Mouse (Mus musculus): ENCODE measurements at regions not wholly inside any gene's neighbourhood (a gene's known extent, or its start where the extent isn't known, plus 50 kb on each side); places are given as distances from the start of the nearest gene placed in this dataset.

DNA sequence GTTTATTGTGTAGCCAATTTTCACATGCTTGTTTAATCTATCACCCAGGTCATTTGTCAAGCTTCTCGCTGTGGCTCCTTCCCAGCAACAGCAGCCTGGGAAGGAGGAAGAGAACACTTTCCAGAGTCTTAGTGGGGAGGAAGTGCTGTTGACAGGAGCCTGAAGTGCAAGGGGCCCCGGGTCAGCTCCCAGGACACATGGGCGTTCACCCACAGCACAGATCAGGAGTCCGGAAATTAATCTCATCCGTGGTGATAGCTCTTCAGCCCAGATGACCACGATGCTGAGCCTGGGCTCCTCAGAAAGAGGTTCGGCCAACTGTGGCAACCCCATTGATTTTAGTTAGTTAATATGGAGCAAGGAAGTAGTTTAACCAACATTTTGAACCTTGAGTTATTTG, 105.3 kb upstream of the Gm3448 start:
- H3K4me1 ChIP-seq = peaks cover 25% of the 10 kb centered on the region
- H3K27ac ChIP-seq = no peak overlapping the region
- no peak overlapping the region for H3K4me3 ChIP-seq (replicated peaks)
- 16% methylated on average over 7 of the region's 7 CpGs for WGBS
- no peaks in the 10 kb centered on the region for H3K36me3 ChIP-seq
- 0 out of 2 replicates have a peak, but pooled peaks cover 12% of the 10 kb centered on the region for H3K27me3 ChIP-seq
- no peaks in the 10 kb centered on the region for H3K9me3 ChIP-seq (replicated peaks)
- no peak overlapping the region for H3K9ac ChIP-seq
- ATAC-seq (replicated peaks; ENCODE audit: low FRiP score) = peak; percentile 76
- H3K4me2 ChIP-seq = no peak overlapping the region

DNA sequence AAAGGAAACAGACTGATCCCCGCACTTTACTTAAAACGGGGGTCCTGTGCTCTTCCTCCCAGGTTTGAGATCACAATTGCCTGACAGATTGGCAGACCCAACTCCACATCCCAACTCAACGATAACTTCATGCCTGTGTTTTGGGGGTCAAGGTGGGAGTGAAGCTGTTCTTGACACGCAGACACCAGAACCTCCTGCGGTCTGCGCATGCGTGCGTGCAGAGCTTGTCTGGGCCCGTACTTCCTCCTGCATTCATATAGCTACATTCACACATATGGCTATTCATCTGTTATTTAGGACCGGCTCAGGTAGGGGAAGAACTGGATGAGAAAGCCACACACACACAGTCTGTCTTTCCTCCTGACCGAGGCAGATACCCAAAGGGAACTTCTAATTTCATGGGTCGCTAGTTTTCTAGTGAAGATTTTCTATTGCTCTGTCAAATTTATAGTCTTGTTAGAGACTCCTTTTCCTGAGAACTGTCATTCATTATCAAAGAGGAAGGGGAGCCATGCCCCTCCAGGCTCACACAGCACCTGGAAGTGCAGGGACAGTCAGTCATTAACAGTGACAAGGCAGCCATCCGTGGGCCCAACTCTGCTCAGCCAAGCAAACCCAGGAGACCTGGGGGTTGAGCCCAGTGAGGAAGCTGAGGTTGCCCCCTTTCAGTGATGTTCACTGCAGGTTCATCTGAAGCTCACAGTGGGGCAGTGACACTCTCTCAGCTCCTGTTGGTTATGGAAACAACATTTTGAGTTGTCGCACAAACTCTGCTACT, 104.0 kb upstream of the Gm3448 start:
- Histone ChIP-seq H3K27ac (peak overlapping the region; percentile 57), H3K4me1 (peaks cover 26% of the 10 kb centered on the region), H3K9ac (no peak overlapping the region), H3K4me2 (peak overlapping the region; percentile 35), H3K9me3 (replicated peaks) (no peaks in the 10 kb centered on the region), H3K27me3 (0 out of 2 replicates have a peak, but pooled peaks cover 8% of the 10 kb centered on the region), H3K4me3 (replicated peaks) (no peak overlapping the region), H3K36me3 (no peaks in the 10 kb centered on the region)
- ATAC-seq (replicated peaks; ENCODE audit: low FRiP score) = peak; percentile 86
- 49% methylated on average over 14 of the region's 14 CpGs for WGBS

DNA sequence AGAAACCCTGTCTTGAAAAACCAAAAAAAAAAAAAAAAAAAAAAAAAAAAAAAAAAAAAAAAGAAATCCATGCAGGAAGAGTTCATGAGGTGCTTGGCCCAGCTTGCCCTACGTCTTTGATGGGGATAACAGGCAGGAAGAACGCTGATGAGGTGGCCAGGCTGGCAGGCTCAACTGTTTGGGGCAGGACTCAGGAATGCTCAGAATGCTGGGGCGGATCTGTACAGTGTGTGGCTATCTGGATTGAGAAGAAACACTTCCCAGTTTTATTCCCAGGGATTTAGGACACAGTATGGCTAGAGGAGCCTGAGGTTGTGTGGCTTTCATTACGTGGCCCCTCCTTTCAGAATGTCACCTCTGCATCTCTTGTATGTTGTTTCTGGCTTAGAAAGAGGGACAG, 99.1 kb upstream of the Gm3448 start:
- no peak for ATAC-seq (replicated peaks; ENCODE audit: low FRiP score)
- no peaks in the 10 kb centered on the region for H3K36me3 ChIP-seq
- H3K9ac ChIP-seq = no peak overlapping the region
- no peak overlapping the region for H3K4me2 ChIP-seq
- H3K27me3 ChIP-seq = 0 out of 2 replicates have a peak, but pooled peaks cover 8% of the 10 kb centered on the region
- no peak overlapping the region for H3K27ac ChIP-seq
- no peaks in the 10 kb centered on the region for H3K9me3 ChIP-seq (replicated peaks)
- H3K4me3 ChIP-seq (replicated peaks) = no peak overlapping the region
- H3K4me1 ChIP-seq = peaks cover 15% of the 10 kb centered on the region; the same call in 1 of the 2 replicates
- 58% methylated on average over 4 of the region's 4 CpGs for WGBS

Data from kidney, embryonic 15.5 days (tissue).